Mouse (Mus musculus): ENCODE data around the gene Grb2.

GRCm38 (mm10) chr11:115626824-115627616 lies 81.4 kb downstream of the Grb2 start:
- TF ChIP-seq USF1 (IDR thresholded peaks at IDR 0.05; ENCODE audit: low read depth) (no peak), MAX (IDR thresholded peaks at IDR 0.05) (no peak), CEBPB (IDR thresholded peaks at IDR 0.05; ENCODE audit: low read depth) (no peak), CTCF (IDR thresholded peaks at IDR 0.05; ENCODE audit: control insufficient read depth, insufficient read depth, insufficient read length) (no peak)

Data from C2C12 (cell line).